Mouse (Mus musculus) midbrain, embryonic 16.5 days (tissue): ENCODE measurements around the gene Notch4. TPM values are rescaled to one million over a fixed set of nuclear protein-coding genes. Genes with fewer than 3 reads are reported as not detected.

ENCODE experiments used
- ATAC-seq: fragments of 200-750 bp; cut with Nextera tagmentation; 2 replicates; pipeline ENCODE4 v1.8.0; 2017; ENCODE audit warnings: moderate TSS enrichment
- H3K27ac ChIP-seq: fragments of 300-500 bp; sonication (generic); 2 replicates; pipeline ENCODE4 v1.5.1; 2014; ENCODE audit warnings: mild to moderate bottlenecking, low read length, mixed read lengths
- H3K27me3 ChIP-seq: fragments of 300-500 bp; sonication (generic); 2 replicates; pipeline ENCODE4 v1.6.1; 2014; ENCODE audit warnings: low read depth, low read length, mixed read lengths; ENCODE audit not compliant: control insufficient read depth, insufficient read depth
- H3K36me3 ChIP-seq: fragments of 300-500 bp; sonication (generic); 2 replicates; pipeline ENCODE4 v1.6.1; 2014; ENCODE audit warnings: mild to moderate bottlenecking, low read length, moderate library complexity, mixed read lengths; ENCODE audit not compliant: control insufficient read depth, insufficient read depth
- H3K4me1 ChIP-seq: fragments of 300-500 bp; sonication (generic); 2 replicates; pipeline ENCODE4 v1.6.1; 2014; ENCODE audit warnings: mild to moderate bottlenecking, low read length, mixed read lengths; ENCODE audit not compliant: control insufficient read depth, insufficient read depth
- H3K4me2 ChIP-seq: fragments of 300-500 bp; sonication (generic); 2 replicates; pipeline ENCODE4 v1.6.1; 2014; ENCODE audit warnings: mild to moderate bottlenecking, low read length, mixed read lengths
- H3K4me3 ChIP-seq: fragments of 300-500 bp; sonication (generic); 2 replicates; pipeline ENCODE4 v1.5.1; 2014; ENCODE audit warnings: low read depth, mild to moderate bottlenecking, low read length, moderate library complexity, mixed read lengths
- H3K9ac ChIP-seq: fragments of 300-500 bp; sonication (generic); 2 replicates; pipeline ENCODE4 v1.6.1; 2014; ENCODE audit warnings: low read depth, low read length, mixed read lengths
- H3K9me3 ChIP-seq: fragments of 300-500 bp; sonication (generic); replicated peaks from 2 replicates; pipeline ENCODE4 v1.6.1; 2014; ENCODE audit warnings: mild to moderate bottlenecking, low read length, mixed read lengths; ENCODE audit not compliant: control insufficient read depth, poor library complexity, severe bottlenecking
- whole genome bisulfite sequencing: fragments of 180-500 bp; shearing (Covaris S2); extraction: QIAGEN DNeasy Blood & Tissue Kit; methylation state at CpG from one replicate; pipeline ENCODE4 v1.1.7; 2014; 5-methylcytosine and 5-hydroxymethylcytosine counted together
- polyA plus RNA-seq: library from polyadenylated mRNA; unstranded; fragments of >200 nt; fragmentation: Nextera tagmentation; extraction: Ambion mirVana; gene quantifications from 2 replicates; pipeline ENCODE4 v1.2.1, GENCODE M21; 2015

Notch4 gene
- polyA plus RNA-seq, 1 experiment from 2014 or later, result 6.7 TPM

- WGBS, result 97% methylated on average over 4 of the region's 4 CpGs
- H3K36me3 ChIP-seq, result no peaks in the 10 kb centered on the region
- no peaks in the 10 kb centered on the region for H3K4me1 ChIP-seq
- no peaks in the 10 kb centered on the region for H3K9me3 ChIP-seq
- no peak for ATAC-seq
- H3K4me3 ChIP-seq, result no peak overlapping the region
- no peak overlapping the region for H3K4me2 ChIP-seq
- no peak overlapping the region for H3K9ac ChIP-seq
- no peaks in the 10 kb centered on the region for H3K27me3 ChIP-seq
- no peak overlapping the region for H3K27ac ChIP-seq
These were observed 16.5 kb upstream of the Notch4 start for GRCm38 (mm10) chr17:34547601-34548000.

- Histone ChIP-seq H3K9me3 (no peaks in the 10 kb centered on the region), H3K27ac (no peak overlapping the region), H3K4me1 (no peaks in the 10 kb centered on the region), H3K4me2 (no peak overlapping the region), H3K27me3 (no peaks in the 10 kb centered on the region), H3K4me3 (no peak overlapping the region), H3K9ac (no peak overlapping the region), H3K36me3 (no peaks in the 10 kb centered on the region)
- no peak for ATAC-seq
- 93% methylated on average over 3 of the region's 3 CpGs for WGBS
These were observed 14.9 kb upstream of the Notch4 start for GRCm38 (mm10) chr17:34549156-34549555.

- no peaks in the 10 kb centered on the region for H3K36me3 ChIP-seq
- 78% methylated on average over 2 of the region's 2 CpGs for WGBS
- no peak for ATAC-seq
These were observed 14.2 kb upstream of the Notch4 start for GRCm38 (mm10) chr17:34549843-34550242.

GRCm38 (mm10) chr17:34555483-34555882 is 8.6 kb upstream of the Notch4 start:
- Histone ChIP-seq H3K36me3 (no peaks in the 10 kb centered on the region), H3K4me1 (no peaks in the 10 kb centered on the region), H3K27me3 (no peaks in the 10 kb centered on the region), H3K4me2 (no peak overlapping the region), H3K9me3 (no peaks in the 10 kb centered on the region), H3K9ac (no peak overlapping the region), H3K4me3 (no peak overlapping the region), H3K27ac (no peak overlapping the region)
- WGBS, result 24% methylated on average over 5 of the region's 5 CpGs
- ATAC-seq, result no peak

More at GRCm38 (mm10) chr17:34549843-34550242, 14.2 kb upstream of the Notch4 start:
- no peak overlapping the region for H3K4me3 ChIP-seq
- no peaks in the 10 kb centered on the region for H3K27me3 ChIP-seq
- H3K9ac ChIP-seq, result no peak overlapping the region
- no peak overlapping the region for H3K4me2 ChIP-seq
- no peaks in the 10 kb centered on the region for H3K9me3 ChIP-seq
- no peaks in the 10 kb centered on the region for H3K4me1 ChIP-seq
- no peak overlapping the region for H3K27ac ChIP-seq

GRCm38 (mm10) chr17:34556406-34556805 is 7.7 kb upstream of the Notch4 start:
- no peaks in the 10 kb centered on the region for H3K36me3 ChIP-seq
- H3K9ac ChIP-seq, result no peak overlapping the region
- 87% methylated on average over 8 of the region's 8 CpGs for WGBS
- no peak for ATAC-seq
- no peaks in the 10 kb centered on the region for H3K4me1 ChIP-seq
- H3K9me3 ChIP-seq, result no peaks in the 10 kb centered on the region
- no peak overlapping the region for H3K4me3 ChIP-seq
- no peak overlapping the region for H3K4me2 ChIP-seq
- no peak overlapping the region for H3K27ac ChIP-seq
- no peaks in the 10 kb centered on the region for H3K27me3 ChIP-seq

- H3K36me3 ChIP-seq, result no peaks in the 10 kb centered on the region
- no peak overlapping the region for H3K9ac ChIP-seq
- no peak overlapping the region for H3K27ac ChIP-seq
- no peaks in the 10 kb centered on the region for H3K4me1 ChIP-seq
- no peak overlapping the region for H3K4me2 ChIP-seq
- no peaks in the 10 kb centered on the region for H3K27me3 ChIP-seq
- ATAC-seq, result no peak
- no peak overlapping the region for H3K4me3 ChIP-seq
- WGBS, result 82% methylated on average over 11 of the region's 11 CpGs
- H3K9me3 ChIP-seq, result no peaks in the 10 kb centered on the region
These were observed 6.7 kb upstream of the Notch4 start for GRCm38 (mm10) chr17:34557411-34557810.

- Histone ChIP-seq H3K27me3 (no peaks in the 10 kb centered on the region), H3K36me3 (no peaks in the 10 kb centered on the region), H3K4me2 (no peak overlapping the region), H3K27ac (no peak overlapping the region), H3K4me1 (no peaks in the 10 kb centered on the region), H3K9ac (no peak overlapping the region), H3K9me3 (no peaks in the 10 kb centered on the region), H3K4me3 (no peak overlapping the region)
- ATAC-seq, result no peak
- WGBS, result 90% methylated on average over 7 of the region's 7 CpGs
These were observed 5.0 kb upstream of the Notch4 start for GRCm38 (mm10) chr17:34559116-34559515.

- Histone ChIP-seq H3K4me2 (no peak overlapping the region), H3K4me1 (no peaks in the 10 kb centered on the region), H3K9ac (no peak overlapping the region), H3K36me3 (no peaks in the 10 kb centered on the region), H3K27me3 (no peaks in the 10 kb centered on the region), H3K4me3 (no peak overlapping the region), H3K27ac (no peak overlapping the region), H3K9me3 (no peaks in the 10 kb centered on the region)
- WGBS, result 35% methylated on average over 15 of the region's 15 CpGs
- ATAC-seq, result no peak
These were observed 4.2 kb upstream of the Notch4 start for GRCm38 (mm10) chr17:34559895-34560294.

- Histone ChIP-seq H3K36me3 (no peaks in the 10 kb centered on the region), H3K27ac (no peak overlapping the region), H3K27me3 (no peaks in the 10 kb centered on the region), H3K9me3 (no peaks in the 10 kb centered on the region), H3K4me3 (no peak overlapping the region), H3K9ac (no peak overlapping the region), H3K4me1 (no peaks in the 10 kb centered on the region), H3K4me2 (no peak overlapping the region)
- WGBS, result 87% methylated on average over 6 of the region's 6 CpGs
- ATAC-seq, result no peak
These were observed 3.6 kb upstream of the Notch4 start for GRCm38 (mm10) chr17:34560438-34560837.

- no peak overlapping the region for H3K27ac ChIP-seq
- H3K27me3 ChIP-seq, result no peaks in the 10 kb centered on the region
- H3K36me3 ChIP-seq, result no peaks in the 10 kb centered on the region
- ATAC-seq, result no peak
- H3K9me3 ChIP-seq, result no peaks in the 10 kb centered on the region
- no peaks in the 10 kb centered on the region for H3K4me1 ChIP-seq
- H3K4me3 ChIP-seq, result no peak overlapping the region
- H3K4me2 ChIP-seq, result no peak overlapping the region
- WGBS, result 29% methylated on average over 8 of the region's 8 CpGs
- H3K9ac ChIP-seq, result no peak overlapping the region
These were observed 2.9 kb upstream of the Notch4 start for GRCm38 (mm10) chr17:34561200-34561599.
